Mouse (Mus musculus) MEL (cell line): ENCODE results near the gene Kctd6. TPM values are rescaled to one million over a fixed set of nuclear protein-coding genes. Genes with fewer than 3 reads are reported as not detected.

Source experiments
- DNase-seq: peaks from one replicate; pipeline ENCODE4 v3.0.0; 2011; ENCODE audit warnings: low read depth, low spot score
- H3K27ac ChIP-seq: 2 replicates; pipeline ENCODE4 v1.5.1; 2012; ENCODE audit warnings: low read depth, mild to moderate bottlenecking, control low read depth, low read length, moderate library complexity; ENCODE audit not compliant: control insufficient read depth
- H3K27me3 ChIP-seq, 2 experiments: fragments of 150-350 bp in 1 of 2; sonication (generic) in 1 of 2; 2 replicates each; pipeline ENCODE4 v1.6.1; 2012; ENCODE audit warnings: low read length in 2 of 2, mild to moderate bottlenecking in 2 of 2, improper control_type of control experiment in 1 of 2, moderate library complexity in 1 of 2; ENCODE audit not compliant: insufficient read depth in 2 of 2, control insufficient read depth in 1 of 2
- H3K36me3 ChIP-seq, 2 experiments: 2 replicates each; pipeline ENCODE4 v1.6.1; 2012 to 2014; ENCODE audit warnings: low read length in 2 of 2, improper control_type of control experiment in 1 of 2, inconsistent platforms in 1 of 2, mild to moderate bottlenecking in 1 of 2; ENCODE audit not compliant: insufficient read depth in 2 of 2, control insufficient read depth in 1 of 2
- H3K4me1 ChIP-seq, 2 experiments: fragments of 150-350 bp in 1 of 2; sonication (generic) in 1 of 2; 2 replicates each; pipeline ENCODE4 v1.6.1; 2012; ENCODE audit warnings: low read length in 2 of 2, improper control_type of control experiment in 1 of 2, mild to moderate bottlenecking in 1 of 2; ENCODE audit not compliant: insufficient read depth in 2 of 2, control insufficient read depth in 1 of 2
- H3K4me3 ChIP-seq, 2 experiments: fragments of 150-350 bp in 1 of 2; sonication (generic) in 1 of 2; 2 replicates each; pipeline ENCODE4 v1.5.1; 2012; ENCODE audit warnings: low read depth in 2 of 2, low read length in 2 of 2, mild to moderate bottlenecking in 2 of 2, moderate library complexity in 2 of 2, control low read depth in 1 of 2, improper control_type of control experiment in 1 of 2; ENCODE audit not compliant: control insufficient read depth in 1 of 2, insufficient read depth in 1 of 2
- H3K79me2 ChIP-seq: 2 replicates; pipeline ENCODE4 v1.6.1; 2012; ENCODE audit warnings: mild to moderate bottlenecking, low read length, moderate library complexity; ENCODE audit not compliant: control insufficient read depth, poor library complexity, insufficient read depth
- H3K9ac ChIP-seq: 2 replicates; pipeline ENCODE4 v1.6.1; 2012; ENCODE audit warnings: low read depth, mild to moderate bottlenecking, control low read depth, low read length, moderate library complexity; ENCODE audit not compliant: control insufficient read depth, poor library complexity, severe bottlenecking
- H3K9me3 ChIP-seq: fragments of 150-350 bp; sonication (generic); replicated peaks from 2 replicates; pipeline ENCODE4 v1.6.1; 2012; ENCODE audit warnings: mild to moderate bottlenecking, low read length, improper control_type of control experiment, moderate library complexity; ENCODE audit not compliant: insufficient read depth
- CHD1 ChIP-seq: IDR thresholded peaks from 2 replicates; pipeline ENCODE4 v1.6.1; 2012; ENCODE audit warnings: low read depth, mild to moderate bottlenecking, inconsistent platforms, low read length, improper control_type of control experiment
- E2F4 ChIP-seq: IDR thresholded peaks from 2 replicates; pipeline ENCODE4 v1.6.1; 2011; ENCODE audit warnings: low read depth, low read length, improper control_type of control experiment, borderline replicate concordance
- ELF1 ChIP-seq: IDR thresholded peaks from 2 replicates; pipeline ENCODE4 v1.6.1; 2014; ENCODE audit warnings: low read depth, mild to moderate bottlenecking, inconsistent platforms, low read length, improper control_type of control experiment, moderate library complexity
- EP300 ChIP-seq, 2 experiments: IDR thresholded peaks; 2 replicates each; pipeline ENCODE4 v1.6.1; 2011; ENCODE audit warnings: improper control_type of control experiment in 2 of 2, low read length in 2 of 2, low read depth in 1 of 2, mild to moderate bottlenecking in 1 of 2
- ETS1 ChIP-seq: IDR thresholded peaks from 2 replicates; pipeline ENCODE4 v1.6.1; 2012; ENCODE audit warnings: low read depth, mild to moderate bottlenecking, inconsistent platforms, low read length, improper control_type of control experiment, moderate library complexity
- GATA1 ChIP-seq: IDR thresholded peaks from 2 replicates; pipeline ENCODE4 v1.6.1; 2011; ENCODE audit warnings: low read depth, low read length, improper control_type of control experiment
- HCFC1 ChIP-seq: IDR thresholded peaks from 2 replicates; pipeline ENCODE4 v1.6.1; 2012; ENCODE audit warnings: low read depth, mild to moderate bottlenecking, inconsistent platforms, low read length, improper control_type of control experiment, moderate library complexity
- KAT2A ChIP-seq: conservative IDR thresholded peaks from 2 replicates; pipeline ENCODE4 v1.6.1; 2012; ENCODE audit warnings: low read depth, low read length, improper control_type of control experiment, inconsistent platforms
- MAFK ChIP-seq: IDR thresholded peaks from 2 replicates; pipeline ENCODE4 v1.6.1; 2011; ENCODE audit warnings: low read depth, mild to moderate bottlenecking, low read length, improper control_type of control experiment, borderline replicate concordance
- MAX ChIP-seq: IDR thresholded peaks from 2 replicates; pipeline ENCODE4 v1.6.1; 2011; ENCODE audit warnings: low read length, improper control_type of control experiment
- MEF2A ChIP-seq: IDR thresholded peaks from 2 replicates; pipeline ENCODE4 v1.6.1; 2014; ENCODE audit warnings: low read depth, mild to moderate bottlenecking, inconsistent platforms, low read length, improper control_type of control experiment; ENCODE audit not compliant: poor library complexity, insufficient replicate concordance, severe bottlenecking; ENCODE audit errors: extremely low read depth
- MYC ChIP-seq: IDR thresholded peaks from 2 replicates; pipeline ENCODE4 v1.6.1; 2011; ENCODE audit warnings: low read depth, mild to moderate bottlenecking, low read length, improper control_type of control experiment, moderate library complexity
- NELFE ChIP-seq: IDR thresholded peaks from 2 replicates; pipeline ENCODE4 v1.6.1; 2011; ENCODE audit warnings: low read depth, low read length, improper control_type of control experiment
- NRF1 ChIP-seq: IDR thresholded peaks from 2 replicates; pipeline ENCODE4 v1.6.1; 2014; ENCODE audit warnings: low read depth, mild to moderate bottlenecking, inconsistent platforms, low read length, improper control_type of control experiment, moderate library complexity; ENCODE audit not compliant: poor library complexity, insufficient read depth, severe bottlenecking
- POLR2A ChIP-seq, 2 experiments: IDR thresholded peaks; 2 replicates each; pipeline ENCODE4 v1.6.1; 2011 to 2012; ENCODE audit warnings: low read length in 2 of 2, mild to moderate bottlenecking in 2 of 2, control low read depth in 1 of 2, improper control_type of control experiment in 1 of 2, low read depth in 1 of 2, moderate library complexity in 1 of 2; ENCODE audit not compliant: control insufficient read depth in 1 of 2, insufficient read depth in 1 of 2, poor library complexity in 1 of 2
- POLR2AphosphoS5 ChIP-seq: IDR thresholded peaks from 2 replicates; pipeline ENCODE4 v1.6.1; 2012; ENCODE audit warnings: low read depth, borderline replicate concordance, mild to moderate bottlenecking, inconsistent platforms, low read length, moderate library complexity, mixed read lengths
- RAD21 ChIP-seq: IDR thresholded peaks from 2 replicates; pipeline ENCODE4 v1.6.1; 2011; ENCODE audit warnings: mild to moderate bottlenecking, low read depth, low read length, improper control_type of control experiment
- RCOR1 ChIP-seq: IDR thresholded peaks from 2 replicates; pipeline ENCODE4 v1.6.1; 2012; ENCODE audit warnings: low read depth, mild to moderate bottlenecking, inconsistent platforms, low read length, improper control_type of control experiment
- SIN3A ChIP-seq: IDR thresholded peaks from 2 replicates; pipeline ENCODE4 v1.6.1; 2012; ENCODE audit warnings: low read length, improper control_type of control experiment, inconsistent platforms
- SMC3 ChIP-seq: IDR thresholded peaks from 2 replicates; pipeline ENCODE4 v1.6.1; 2011; ENCODE audit warnings: low read depth, low read length, improper control_type of control experiment
- TAL1 ChIP-seq: IDR thresholded peaks from 2 replicates; pipeline ENCODE4 v1.6.1; 2012; ENCODE audit warnings: mild to moderate bottlenecking, inconsistent platforms, low read length, moderate library complexity, mixed read lengths
- TCF12 ChIP-seq: IDR thresholded peaks from 2 replicates; pipeline ENCODE4 v1.6.1; 2014; ENCODE audit warnings: low read depth, mild to moderate bottlenecking, inconsistent platforms, low read length, improper control_type of control experiment, moderate library complexity
- UBTF ChIP-seq: IDR thresholded peaks from 2 replicates; pipeline ENCODE4 v1.6.1; 2012; ENCODE audit warnings: low read depth, mild to moderate bottlenecking, inconsistent platforms, low read length, improper control_type of control experiment, moderate library complexity, borderline replicate concordance; ENCODE audit not compliant: insufficient read depth
- USF1 ChIP-seq: IDR thresholded peaks from 2 replicates; pipeline ENCODE4 v1.6.1; 2014; ENCODE audit warnings: low read depth, mild to moderate bottlenecking, inconsistent platforms, low read length, improper control_type of control experiment, moderate library complexity
- USF2 ChIP-seq, 2 experiments: IDR thresholded peaks; 2 replicates each; pipeline ENCODE4 v1.6.1; 2011 to 2012; ENCODE audit warnings: improper control_type of control experiment in 2 of 2, low read length in 2 of 2, borderline replicate concordance in 1 of 2, inconsistent platforms in 1 of 2, low read depth in 1 of 2, mild to moderate bottlenecking in 1 of 2; ENCODE audit not compliant: insufficient read depth in 1 of 2
- ZKSCAN1 ChIP-seq: IDR thresholded peaks from 2 replicates; pipeline ENCODE4 v1.6.1; 2012; ENCODE audit warnings: low read depth, mild to moderate bottlenecking, inconsistent platforms, low read length, improper control_type of control experiment, moderate library complexity
- ZMIZ1 ChIP-seq: IDR thresholded peaks from 2 replicates; pipeline ENCODE4 v1.6.1; 2012; ENCODE audit warnings: low read depth, mild to moderate bottlenecking, inconsistent platforms, low read length, improper control_type of control experiment, moderate library complexity
- polyA plus RNA-seq, 2 experiments: library from polyadenylated mRNA; stranded (reverse) in 1 of 2; unstranded in 1 of 2; fragments of >175 nt in 1 of 2; fragments of >200 nt in 1 of 2; gene quantifications; 2 replicates each; pipeline versions ENCODE4 v1.2.1 to v1.2.4; 2012; ENCODE audit warnings: low replicate concordance in 2 of 2, low read depth in 1 of 2; ENCODE audit not compliant: insufficient read length in 2 of 2, insufficient read depth in 1 of 2, missing spikeins in 1 of 2
- total RNA-seq: library from RNA; depleted of rRNA; stranded (reverse); fragments of 300-350 nt; gene quantifications from 2 replicates; pipeline ENCODE4 v1.2.3, GENCODE M21; 2012

Kctd6 gene
- total and polyA plus RNA-seq, 3 experiments = 3.6 to 5.5 TPM; not detected in 1

- Histone ChIP-seq H3K79me2 (no peaks in the 10 kb centered on the region), H3K27ac (no peak overlapping the region)
- no peak for DNase-seq
Observed at GRCm38 (mm10) chr14:8244211-8244611, 30.3 kb downstream of the Kctd6 start.

GRCm38 (mm10) chr14:8246878-8247277 is 32.9 kb downstream of the Kctd6 start:
- no peaks in the 10 kb centered on the region for H3K79me2 ChIP-seq
- no peak overlapping the region for H3K27ac ChIP-seq
- no peak for DNase-seq
- peaks cover 0 to 2% of the 10 kb centered on the region in 2 experiments; a peak in 2 of 4 replicates for H3K27me3 ChIP-seq
- no peaks in the 10 kb centered on the region for H3K4me1 ChIP-seq
- H3K4me3 ChIP-seq = no peak overlapping the region
- no peaks in the 10 kb centered on the region for H3K36me3 ChIP-seq
- no peaks in the 10 kb centered on the region for H3K9me3 ChIP-seq
- no peak for TF ChIP-seq ETS1
- no peak for TF ChIP-seq NRF1
- no peak for TF ChIP-seq GATA1
- TF ChIP-seq UBTF = no peak
- TF ChIP-seq SIN3A = no peak
- TF ChIP-seq MAFK = no peak
- no peak for TF ChIP-seq ELF1
- TF ChIP-seq NELFE = no peak
- TF ChIP-seq RCOR1 = no peak
- no peak for TF ChIP-seq USF2 (IDR thresholded peaks at IDR 0.05; ENCODE audit: borderline replicate concordance in 1 of 2, insufficient read depth in 1 of 2, low read depth in 1 of 2, low read length in 2 of 2)
- TF ChIP-seq EP300 (IDR thresholded peaks at IDR 0.05; ENCODE audit: low read depth in 1 of 2, low read length in 2 of 2) = no peak
- TF ChIP-seq USF1 = no peak
- TF ChIP-seq TAL1 = no peak
- no peak for TF ChIP-seq HCFC1
- H3K9ac ChIP-seq = no peak overlapping the region

More at GRCm38 (mm10) chr14:8244211-8244611, 30.3 kb downstream of the Kctd6 start:
- Histone ChIP-seq H3K4me3 (no peak overlapping the region), H3K9ac (no peak overlapping the region), H3K36me3 (no peaks in the 10 kb centered on the region), H3K4me1 (no peaks in the 10 kb centered on the region), H3K9me3 (no peaks in the 10 kb centered on the region), H3K27me3 (peaks cover 0 to 2% of the 10 kb centered on the region in 2 experiments; a peak in 2 of 4 replicates)
- TF ChIP-seq ZKSCAN1 (no peak), MYC (no peak), POLR2AphosphoS5 (no peak), TCF12 (no peak), GATA1 (no peak), POLR2A (IDR thresholded peaks at IDR 0.05; ENCODE audit: control insufficient read depth in 1 of 2, insufficient read depth in 1 of 2, low read depth in 1 of 2, low read length in 2 of 2, poor library complexity in 1 of 2) (no peak), ZMIZ1 (no peak), SMC3 (no peak), E2F4 (no peak), CHD1 (no peak), RAD21 (no peak), ELF1 (no peak), NRF1 (no peak), MAX (no peak), MEF2A (no peak), KAT2A (no peak)
